Mouse (Mus musculus) limb, embryonic 15.5 days (tissue): ENCODE results near the gene Il13ra1. TPM values are rescaled to one million over a fixed set of nuclear protein-coding genes. Genes with fewer than 3 reads are reported as not detected.
A peak's percentile ranks its signal among the peaks of the same experiment; 100 is the strongest.

ENCODE experiments used
- ATAC-seq: fragments of 200-750 bp; cut with Nextera tagmentation; 2 replicates; pipeline ENCODE4 v1.8.0; 2017; ENCODE audit warnings: low read depth, moderate TSS enrichment; ENCODE audit not compliant: insufficient number of reproducible peaks, low FRiP score, low TSS enrichment
- H3K27ac ChIP-seq: fragments of 300-500 bp; sonication (generic); 2 replicates; pipeline ENCODE4 v1.5.1; 2015; ENCODE audit warnings: moderate library complexity, mild to moderate bottlenecking, inconsistent platforms
- H3K27me3 ChIP-seq: fragments of 300-500 bp; sonication (generic); 2 replicates; pipeline ENCODE4 v1.6.1; 2015; ENCODE audit warnings: inconsistent platforms
- H3K36me3 ChIP-seq: fragments of 300-500 bp; sonication (generic); 2 replicates; pipeline ENCODE4 v1.6.1; 2015; ENCODE audit warnings: inconsistent platforms
- H3K4me1 ChIP-seq: fragments of 300-500 bp; sonication (generic); 2 replicates; pipeline ENCODE4 v1.6.1; 2015; ENCODE audit warnings: inconsistent platforms
- H3K4me2 ChIP-seq: fragments of 300-500 bp; sonication (generic); 2 replicates; pipeline ENCODE4 v1.6.1; 2015; ENCODE audit warnings: mild to moderate bottlenecking, inconsistent platforms
- H3K4me3 ChIP-seq: fragments of 300-500 bp; sonication (generic); 2 replicates; pipeline ENCODE4 v1.5.1; 2015; ENCODE audit warnings: mild to moderate bottlenecking, inconsistent platforms
- H3K9ac ChIP-seq: fragments of 300-500 bp; sonication (generic); 2 replicates; pipeline ENCODE4 v1.6.1; 2015; ENCODE audit warnings: inconsistent platforms
- H3K9me3 ChIP-seq: fragments of 300-500 bp; sonication (generic); 2 replicates; pipeline ENCODE4 v1.6.1; 2016; ENCODE audit warnings: inconsistent platforms
- WGBS: fragments of 180-500 bp; shearing (Covaris S2); methylation state at CpG from one replicate; pipeline ENCODE4 v1.1.7; 2015; 5-methylcytosine and 5-hydroxymethylcytosine counted together
- polyA plus RNA-seq: library from polyadenylated mRNA; unstranded; fragments of >200 nt; fragmentation: Nextera tagmentation; extraction: Ambion mirVana; gene quantifications from 2 replicates; pipeline ENCODE4 v1.2.1, GENCODE M21; 2015

Gene Il13ra1
- polyA plus RNA-seq, 1 experiment from 2014 or later: 17.6 TPM

GRCm38 (mm10) chrX:36136346-36136745 is 24.4 kb downstream of the Il13ra1 start:
- WGBS: 44% methylated on average over 1 of the region's 1 CpGs
- H3K9me3 ChIP-seq: no peaks in the 10 kb centered on the region
- H3K36me3 ChIP-seq: no peaks in the 10 kb centered on the region
- H3K4me3 ChIP-seq: no peak overlapping the region
- H3K4me1 ChIP-seq: no peaks in the 10 kb centered on the region
- H3K27me3 ChIP-seq: no peaks in the 10 kb centered on the region
- H3K9ac ChIP-seq: no peak overlapping the region
- no peak overlapping the region for H3K4me2 ChIP-seq
- no peak overlapping the region for H3K27ac ChIP-seq
- ATAC-seq: no peak

GRCm38 (mm10) chrX:36141994-36142639 is 30.2 kb downstream of the Il13ra1 start:
- Histone ChIP-seq H3K9me3 (no peaks in the 10 kb centered on the region), H3K36me3 (no peaks in the 10 kb centered on the region), H3K4me1 (no peaks in the 10 kb centered on the region), H3K27ac (no peak overlapping the region), H3K4me3 (no peak overlapping the region), H3K9ac (no peak overlapping the region), H3K27me3 (no peaks in the 10 kb centered on the region), H3K4me2 (no peak overlapping the region)
- 71% methylated on average over 6 of the region's 6 CpGs for WGBS
- no peak for ATAC-seq

GRCm38 (mm10) chrX:36146746-36147145 is 34.8 kb downstream of the Il13ra1 start:
- Histone ChIP-seq H3K9me3 (no peaks in the 10 kb centered on the region), H3K27me3 (no peaks in the 10 kb centered on the region), H3K4me2 (no peak overlapping the region), H3K27ac (no peak overlapping the region), H3K9ac (no peak overlapping the region), H3K4me3 (no peak overlapping the region), H3K36me3 (no peaks in the 10 kb centered on the region), H3K4me1 (no peaks in the 10 kb centered on the region)
- ATAC-seq: no peak
- WGBS: 65% methylated on average over 4 of the region's 4 CpGs

DNA sequence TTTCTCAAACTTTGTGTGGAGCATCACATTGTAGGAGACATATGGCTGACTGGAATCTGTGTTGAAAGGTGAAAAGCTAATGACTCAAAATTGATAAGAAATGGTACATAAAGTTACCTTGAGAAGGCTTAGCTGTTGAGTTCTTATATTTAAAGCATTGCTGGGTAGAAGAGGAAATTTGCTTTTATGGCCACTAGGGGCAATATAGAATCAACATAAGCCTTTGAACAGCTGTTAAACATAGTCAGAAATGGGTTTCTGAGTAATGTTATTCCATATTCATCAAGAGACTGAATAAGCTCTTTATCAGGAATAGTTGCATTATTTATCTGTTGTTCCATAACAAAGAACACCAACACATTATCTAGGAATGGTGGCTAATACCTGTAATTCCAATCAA is 38.2 kb downstream of the Il13ra1 start:
- ATAC-seq: no peak
- H3K9ac ChIP-seq: no peak overlapping the region

GRCm38 (mm10) chrX:36156677-36157076 is 44.8 kb downstream of the Il13ra1 start:
- no peaks in the 10 kb centered on the region for H3K36me3 ChIP-seq

More for the DNA sequence above, 38.2 kb downstream of the Il13ra1 start:
- no peaks in the 10 kb centered on the region for H3K4me1 ChIP-seq
- no peak overlapping the region for H3K27ac ChIP-seq
- H3K36me3 ChIP-seq: no peaks in the 10 kb centered on the region
- H3K4me2 ChIP-seq: no peak overlapping the region
- H3K9me3 ChIP-seq: no peaks in the 10 kb centered on the region
- no peaks in the 10 kb centered on the region for H3K27me3 ChIP-seq
- H3K4me3 ChIP-seq: no peak overlapping the region

DNA sequence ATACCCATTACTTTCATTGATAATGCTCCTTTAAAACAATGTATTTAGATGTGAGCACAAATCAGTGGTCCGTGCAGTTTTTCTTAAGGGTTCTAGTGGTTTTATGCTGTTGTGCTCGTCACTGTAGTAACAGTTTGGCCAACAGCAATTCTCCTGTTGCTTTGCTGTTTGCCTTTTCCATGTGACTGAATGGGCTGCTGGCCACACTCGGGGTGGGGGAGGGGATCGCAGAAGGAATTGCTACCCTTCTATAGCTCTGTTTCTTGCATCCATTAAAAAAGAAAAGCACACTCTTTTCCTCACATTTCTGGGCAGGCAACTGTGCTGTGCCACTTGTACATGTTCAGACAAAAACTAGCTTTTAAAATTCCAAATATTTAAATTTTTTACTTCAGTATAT is 49.7 kb downstream of the Il13ra1 start:
- no peaks in the 10 kb centered on the region for H3K36me3 ChIP-seq
- 29% methylated on average over 4 of the region's 4 CpGs for WGBS
- no peaks in the 10 kb centered on the region for H3K4me1 ChIP-seq
- H3K9ac ChIP-seq: no peak overlapping the region
- H3K9me3 ChIP-seq: no peaks in the 10 kb centered on the region
- no peak for ATAC-seq
- H3K27me3 ChIP-seq: no peaks in the 10 kb centered on the region
- no peak overlapping the region for H3K4me3 ChIP-seq
- no peak overlapping the region for H3K27ac ChIP-seq
- no peak overlapping the region for H3K4me2 ChIP-seq

More at GRCm38 (mm10) chrX:36156677-36157076, 44.8 kb downstream of the Il13ra1 start:
- H3K4me1 ChIP-seq: no peaks in the 10 kb centered on the region
- H3K4me2 ChIP-seq: no peak overlapping the region
- no peak overlapping the region for H3K4me3 ChIP-seq
- WGBS: 72% methylated on average over 2 of the region's 2 CpGs
- no peak for ATAC-seq
- no peaks in the 10 kb centered on the region for H3K9me3 ChIP-seq
- no peaks in the 10 kb centered on the region for H3K27me3 ChIP-seq
- H3K9ac ChIP-seq: no peak overlapping the region
- H3K27ac ChIP-seq: no peak overlapping the region

DNA sequence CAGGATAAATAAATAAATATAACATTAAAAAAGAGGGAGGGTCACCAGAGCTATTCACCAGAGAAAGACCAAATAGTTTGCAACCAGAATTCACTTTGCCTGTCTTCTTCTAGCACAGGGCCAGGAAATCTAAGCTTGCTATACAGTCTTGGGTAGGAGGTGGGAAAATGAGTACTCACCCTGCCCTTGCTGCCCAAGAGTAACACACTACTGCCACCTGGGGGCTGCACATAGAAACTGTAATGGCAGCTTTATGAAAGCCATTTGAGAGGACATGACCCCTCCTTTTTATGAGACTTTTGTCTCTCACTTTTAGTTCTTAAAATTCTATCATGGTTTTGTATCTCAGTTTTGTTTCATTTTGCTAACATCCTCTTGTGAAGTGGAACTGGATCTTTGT is 71.7 kb downstream of the Il13ra1 start:
- ATAC-seq: no peak
- Histone ChIP-seq H3K4me3 (no peak overlapping the region), H3K9me3 (no peaks in the 10 kb centered on the region), H3K27ac (no peak overlapping the region), H3K27me3 (no peaks in the 10 kb centered on the region), H3K4me1 (no peaks in the 10 kb centered on the region), H3K9ac (no peak overlapping the region), H3K36me3 (no peaks in the 10 kb centered on the region), H3K4me2 (no peak overlapping the region)

DNA sequence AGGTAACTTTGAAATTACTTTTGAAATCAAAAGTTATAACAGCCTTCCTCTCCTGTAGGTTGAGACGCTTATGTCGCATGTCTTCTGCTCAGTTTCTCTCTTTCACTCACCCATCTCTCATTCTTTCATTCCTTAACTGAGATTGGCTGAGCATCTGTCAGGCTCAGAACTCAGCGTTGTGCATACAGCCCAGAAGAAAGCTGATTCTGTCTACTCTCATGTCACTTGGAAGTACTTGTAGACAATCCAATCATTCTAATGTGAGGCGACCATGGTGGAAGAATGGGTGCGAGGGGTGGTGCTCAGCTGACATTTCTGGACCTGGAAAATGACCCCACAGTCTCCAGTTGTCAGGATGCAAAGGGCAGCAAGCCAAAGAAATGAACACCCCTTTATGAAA is 74.1 kb downstream of the Il13ra1 start:
- no peaks in the 10 kb centered on the region for H3K27me3 ChIP-seq
- WGBS: 69% methylated on average over 5 of the region's 5 CpGs
- ATAC-seq: no peak

GRCm38 (mm10) chrX:36186443-36186842 is 74.5 kb downstream of the Il13ra1 start:
- H3K4me1 ChIP-seq: no peaks in the 10 kb centered on the region
- H3K27me3 ChIP-seq: no peaks in the 10 kb centered on the region
- no peaks in the 10 kb centered on the region for H3K36me3 ChIP-seq
- no peaks in the 10 kb centered on the region for H3K9me3 ChIP-seq
- 44% methylated on average over 6 of the region's 6 CpGs for WGBS
- no peak overlapping the region for H3K27ac ChIP-seq
- no peak overlapping the region for H3K9ac ChIP-seq
- H3K4me3 ChIP-seq: no peak overlapping the region
- no peak overlapping the region for H3K4me2 ChIP-seq
- ATAC-seq: no peak

More for the DNA sequence above, 74.1 kb downstream of the Il13ra1 start:
- no peak overlapping the region for H3K4me3 ChIP-seq
- no peaks in the 10 kb centered on the region for H3K4me1 ChIP-seq
- no peaks in the 10 kb centered on the region for H3K9me3 ChIP-seq
- no peak overlapping the region for H3K9ac ChIP-seq
- H3K27ac ChIP-seq: no peak overlapping the region
- no peaks in the 10 kb centered on the region for H3K36me3 ChIP-seq
- H3K4me2 ChIP-seq: no peak overlapping the region

GRCm38 (mm10) chrX:36193951-36194350 is 82.0 kb downstream of the Il13ra1 start:
- H3K9ac ChIP-seq: no peak overlapping the region
- H3K9me3 ChIP-seq: no peaks in the 10 kb centered on the region
- no peaks in the 10 kb centered on the region for H3K4me1 ChIP-seq
- no peak overlapping the region for H3K27ac ChIP-seq
- 25% methylated on average over 6 of the region's 6 CpGs for WGBS
- H3K4me3 ChIP-seq: no peak overlapping the region
- ATAC-seq: no peak
- no peaks in the 10 kb centered on the region for H3K27me3 ChIP-seq
- no peak overlapping the region for H3K4me2 ChIP-seq
- no peaks in the 10 kb centered on the region for H3K36me3 ChIP-seq

DNA sequence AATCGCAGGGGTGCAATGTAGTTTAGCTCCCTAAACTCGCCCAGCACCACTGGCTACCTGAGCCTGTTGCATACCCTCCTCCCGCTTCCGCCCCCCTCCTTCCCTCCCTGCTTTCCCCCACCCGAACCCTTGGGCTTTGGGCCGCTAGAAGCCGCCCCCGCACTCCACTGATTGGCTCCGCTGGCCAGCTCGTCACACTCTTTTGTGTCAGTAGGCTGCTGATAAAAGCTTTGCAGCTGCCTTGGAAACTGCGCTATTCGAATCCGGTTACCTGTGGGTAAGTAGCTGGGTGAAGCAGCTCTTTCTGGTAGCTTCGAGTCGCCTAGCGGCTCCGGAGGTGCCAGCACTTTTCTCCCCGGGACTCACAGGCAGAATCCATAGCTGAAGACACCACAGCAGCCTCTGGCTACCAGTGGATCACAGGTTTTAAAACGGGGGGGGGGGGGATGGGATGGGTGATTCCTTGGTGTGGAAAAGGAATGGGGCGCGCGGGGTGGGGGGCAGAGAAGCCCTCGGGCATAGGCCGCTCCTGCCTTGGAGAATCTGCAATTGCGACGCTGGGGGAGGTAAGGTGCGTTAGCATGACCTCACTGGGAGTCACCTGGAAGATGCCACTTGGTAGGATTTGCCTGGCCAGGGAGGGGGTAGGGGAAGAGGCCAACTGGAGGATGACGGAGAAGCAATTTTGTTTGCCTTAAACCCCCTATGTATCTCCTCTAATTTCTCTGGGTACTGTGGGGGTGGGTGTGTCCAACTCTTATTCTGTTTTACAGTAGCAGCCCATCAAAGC is 84.0 kb downstream of the Il13ra1 start, which contains the start of gene Zcchc12:
TSS of gene Zcchc12 (plus strand) at position 169 of the 790 bp plus-strand sequence.
- H3K9ac ChIP-seq: no peak within 1 kb of the TSS
- 21% methylated on average over 24 of the region's 28 CpGs for WGBS
- H3K4me2 ChIP-seq: peak within 1 kb of the TSS; percentile 41
- ATAC-seq: no peak
- no peaks in the 10 kb centered on the region for H3K4me1 ChIP-seq
- no peak within 1 kb of the TSS for H3K27ac ChIP-seq
- peak within 1 kb of the TSS; percentile 23 for H3K4me3 ChIP-seq
- no peaks in the 10 kb centered on the region for H3K36me3 ChIP-seq
- H3K9me3 ChIP-seq: no peaks in the 10 kb centered on the region
- H3K27me3 ChIP-seq: no peaks in the 10 kb centered on the region

DNA sequence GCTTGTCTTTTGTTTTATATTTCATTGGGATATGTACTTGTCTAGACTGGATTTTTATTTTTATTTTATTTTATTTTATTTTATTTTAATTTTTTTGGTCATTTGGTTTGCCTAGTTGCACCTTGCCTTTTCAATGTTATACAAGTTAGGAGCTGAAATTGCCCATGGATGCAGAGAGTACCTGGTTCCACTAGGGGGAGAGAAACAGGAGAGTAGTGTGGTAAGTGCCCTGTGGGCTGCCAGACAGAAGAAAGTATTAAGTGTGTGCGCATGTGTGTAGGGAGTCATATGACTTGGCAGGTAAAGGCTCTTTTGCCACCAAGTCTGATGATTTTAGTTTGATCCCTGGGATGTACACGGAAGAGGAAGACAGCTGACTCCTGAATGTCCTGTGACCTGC is 97.6 kb downstream of the Il13ra1 start:
- ATAC-seq: no peak
- 78% methylated on average over 2 of the region's 2 CpGs for WGBS
- Histone ChIP-seq H3K4me1 (no peaks in the 10 kb centered on the region), H3K9ac (no peak overlapping the region), H3K4me2 (no peak overlapping the region), H3K27me3 (no peaks in the 10 kb centered on the region), H3K36me3 (no peaks in the 10 kb centered on the region), H3K9me3 (no peaks in the 10 kb centered on the region), H3K27ac (no peak overlapping the region), H3K4me3 (no peak overlapping the region)
